Mouse (Mus musculus): ENCODE data around the gene Tmprss7.

- TF ChIP-seq POLR2A (IDR thresholded peaks at IDR 0.05; ENCODE audit: control insufficient read depth, low read depth, low read length) = no peak
- no peak for TF ChIP-seq CTCF (IDR thresholded peaks at IDR 0.05; ENCODE audit: control insufficient read depth, insufficient read depth, insufficient replicate concordance, low read depth, low read length)
Measured at GRCm38 (mm10) chr16:45666136-45666535, 27.3 kb downstream of the Tmprss7 start.

Measured in testis, adult 2 months (tissue).